Mouse (Mus musculus) WW6 (cell line): ENCODE results near the gene BC030499.

Experiments used
- DNase-seq: peaks from one replicate; pipeline ENCODE4 v3.0.0-alpha.2; 2013; ENCODE audit warnings: low read depth, low spot score

Gene BC030499

GRCm38 (mm10) chr11:78345801-78346200 lies 55.2 kb downstream of the BC030499 start:
- DNase-seq = no peak
